Mouse (Mus musculus) MEL (cell line): Measurements from ENCODE around the gene Vps26a. TPM values are rescaled to one million over a fixed set of nuclear protein-coding genes. Genes with fewer than 3 reads are reported as not detected.

Source experiments
- DNase-seq: peaks from one replicate; pipeline ENCODE4 v3.0.0; 2011; ENCODE audit warnings: low read depth, low spot score
- H3K27ac ChIP-seq: 2 replicates; pipeline ENCODE4 v1.5.1; 2012; ENCODE audit warnings: low read depth, mild to moderate bottlenecking, control low read depth, low read length, moderate library complexity; ENCODE audit not compliant: control insufficient read depth
- H3K27me3 ChIP-seq, 2 experiments: fragments of 150-350 bp in 1 of 2; sonication (generic) in 1 of 2; 2 replicates each; pipeline ENCODE4 v1.6.1; 2012; ENCODE audit warnings: low read length in 2 of 2, mild to moderate bottlenecking in 2 of 2, improper control_type of control experiment in 1 of 2, moderate library complexity in 1 of 2; ENCODE audit not compliant: insufficient read depth in 2 of 2, control insufficient read depth in 1 of 2
- H3K36me3 ChIP-seq, 2 experiments: 2 replicates each; pipeline ENCODE4 v1.6.1; 2012 to 2014; ENCODE audit warnings: low read length in 2 of 2, improper control_type of control experiment in 1 of 2, inconsistent platforms in 1 of 2, mild to moderate bottlenecking in 1 of 2; ENCODE audit not compliant: insufficient read depth in 2 of 2, control insufficient read depth in 1 of 2
- H3K4me1 ChIP-seq, 2 experiments: fragments of 150-350 bp in 1 of 2; sonication (generic) in 1 of 2; 2 replicates each; pipeline ENCODE4 v1.6.1; 2012; ENCODE audit warnings: low read length in 2 of 2, improper control_type of control experiment in 1 of 2, mild to moderate bottlenecking in 1 of 2; ENCODE audit not compliant: insufficient read depth in 2 of 2, control insufficient read depth in 1 of 2
- H3K4me3 ChIP-seq, 2 experiments: fragments of 150-350 bp in 1 of 2; sonication (generic) in 1 of 2; 2 replicates each; pipeline ENCODE4 v1.5.1; 2012; ENCODE audit warnings: low read depth in 2 of 2, low read length in 2 of 2, mild to moderate bottlenecking in 2 of 2, moderate library complexity in 2 of 2, control low read depth in 1 of 2, improper control_type of control experiment in 1 of 2; ENCODE audit not compliant: control insufficient read depth in 1 of 2, insufficient read depth in 1 of 2
- H3K79me2 ChIP-seq: 2 replicates; pipeline ENCODE4 v1.6.1; 2012; ENCODE audit warnings: mild to moderate bottlenecking, low read length, moderate library complexity; ENCODE audit not compliant: control insufficient read depth, poor library complexity, insufficient read depth
- H3K9ac ChIP-seq: 2 replicates; pipeline ENCODE4 v1.6.1; 2012; ENCODE audit warnings: low read depth, mild to moderate bottlenecking, control low read depth, low read length, moderate library complexity; ENCODE audit not compliant: control insufficient read depth, poor library complexity, severe bottlenecking
- H3K9me3 ChIP-seq: fragments of 150-350 bp; sonication (generic); replicated peaks from 2 replicates; pipeline ENCODE4 v1.6.1; 2012; ENCODE audit warnings: mild to moderate bottlenecking, low read length, improper control_type of control experiment, moderate library complexity; ENCODE audit not compliant: insufficient read depth
- BHLHE40 ChIP-seq: IDR thresholded peaks from 2 replicates; pipeline ENCODE4 v1.6.1; 2012; ENCODE audit warnings: low read depth, mild to moderate bottlenecking, inconsistent platforms, low read length, improper control_type of control experiment, borderline replicate concordance
- CHD2 ChIP-seq: IDR thresholded peaks from 2 replicates; pipeline ENCODE4 v1.6.1; 2011; ENCODE audit warnings: low read length, improper control_type of control experiment
- CTCF ChIP-seq, 3 experiments: IDR thresholded peaks in 2 of 3; conservative IDR thresholded peaks in 1 of 3; 2 replicates each; pipeline ENCODE4 v1.5.1; 2011 to 2012; ENCODE audit warnings: low read length in 3 of 3, low read depth in 2 of 3, mild to moderate bottlenecking in 2 of 3, improper control_type of control experiment in 1 of 3, inconsistent platforms in 1 of 3, mixed read lengths in 1 of 3, moderate library complexity in 1 of 3; ENCODE audit not compliant: control insufficient read depth in 1 of 3, insufficient read depth in 1 of 3, poor library complexity in 1 of 3, severe bottlenecking in 1 of 3
- ELF1 ChIP-seq: IDR thresholded peaks from 2 replicates; pipeline ENCODE4 v1.6.1; 2014; ENCODE audit warnings: low read depth, mild to moderate bottlenecking, inconsistent platforms, low read length, improper control_type of control experiment, moderate library complexity
- ETS1 ChIP-seq: IDR thresholded peaks from 2 replicates; pipeline ENCODE4 v1.6.1; 2012; ENCODE audit warnings: low read depth, mild to moderate bottlenecking, inconsistent platforms, low read length, improper control_type of control experiment, moderate library complexity
- JUND ChIP-seq: IDR thresholded peaks from 2 replicates; pipeline ENCODE4 v1.6.1; 2011; ENCODE audit warnings: low read depth, mild to moderate bottlenecking, improper control_type of control experiment, low read length
- KAT2A ChIP-seq: conservative IDR thresholded peaks from 2 replicates; pipeline ENCODE4 v1.6.1; 2012; ENCODE audit warnings: low read depth, low read length, improper control_type of control experiment, inconsistent platforms
- MAFK ChIP-seq: IDR thresholded peaks from 2 replicates; pipeline ENCODE4 v1.6.1; 2011; ENCODE audit warnings: low read depth, mild to moderate bottlenecking, low read length, improper control_type of control experiment, borderline replicate concordance
- MAX ChIP-seq: IDR thresholded peaks from 2 replicates; pipeline ENCODE4 v1.6.1; 2011; ENCODE audit warnings: low read length, improper control_type of control experiment
- MAZ ChIP-seq: IDR thresholded peaks from 2 replicates; pipeline ENCODE4 v1.6.1; 2012; ENCODE audit warnings: low read depth, mild to moderate bottlenecking, inconsistent platforms, low read length, improper control_type of control experiment
- MEF2A ChIP-seq: IDR thresholded peaks from 2 replicates; pipeline ENCODE4 v1.6.1; 2014; ENCODE audit warnings: low read depth, mild to moderate bottlenecking, inconsistent platforms, low read length, improper control_type of control experiment; ENCODE audit not compliant: poor library complexity, insufficient replicate concordance, severe bottlenecking; ENCODE audit errors: extremely low read depth
- MXI1 ChIP-seq: IDR thresholded peaks from 2 replicates; pipeline ENCODE4 v1.6.1; 2011; ENCODE audit warnings: mild to moderate bottlenecking, low read depth, low read length, improper control_type of control experiment
- MYB ChIP-seq: IDR thresholded peaks from 2 replicates; pipeline ENCODE4 v1.6.1; 2011; ENCODE audit warnings: mild to moderate bottlenecking, low read depth, low read length, improper control_type of control experiment
- MYC ChIP-seq: IDR thresholded peaks from 2 replicates; pipeline ENCODE4 v1.6.1; 2011; ENCODE audit warnings: low read depth, mild to moderate bottlenecking, low read length, improper control_type of control experiment, moderate library complexity
- NELFE ChIP-seq: IDR thresholded peaks from 2 replicates; pipeline ENCODE4 v1.6.1; 2011; ENCODE audit warnings: low read depth, low read length, improper control_type of control experiment
- NRF1 ChIP-seq: IDR thresholded peaks from 2 replicates; pipeline ENCODE4 v1.6.1; 2014; ENCODE audit warnings: low read depth, mild to moderate bottlenecking, inconsistent platforms, low read length, improper control_type of control experiment, moderate library complexity; ENCODE audit not compliant: poor library complexity, insufficient read depth, severe bottlenecking
- POLR2A ChIP-seq, 2 experiments: IDR thresholded peaks; 2 replicates each; pipeline ENCODE4 v1.6.1; 2011 to 2012; ENCODE audit warnings: low read length in 2 of 2, mild to moderate bottlenecking in 2 of 2, control low read depth in 1 of 2, improper control_type of control experiment in 1 of 2, low read depth in 1 of 2, moderate library complexity in 1 of 2; ENCODE audit not compliant: control insufficient read depth in 1 of 2, insufficient read depth in 1 of 2, poor library complexity in 1 of 2
- POLR2AphosphoS5 ChIP-seq: IDR thresholded peaks from 2 replicates; pipeline ENCODE4 v1.6.1; 2012; ENCODE audit warnings: low read depth, borderline replicate concordance, mild to moderate bottlenecking, inconsistent platforms, low read length, moderate library complexity, mixed read lengths
- RAD21 ChIP-seq: IDR thresholded peaks from 2 replicates; pipeline ENCODE4 v1.6.1; 2011; ENCODE audit warnings: mild to moderate bottlenecking, low read depth, low read length, improper control_type of control experiment
- SIN3A ChIP-seq: IDR thresholded peaks from 2 replicates; pipeline ENCODE4 v1.6.1; 2012; ENCODE audit warnings: low read length, improper control_type of control experiment, inconsistent platforms
- SMC3 ChIP-seq: IDR thresholded peaks from 2 replicates; pipeline ENCODE4 v1.6.1; 2011; ENCODE audit warnings: low read depth, low read length, improper control_type of control experiment
- TAL1 ChIP-seq: IDR thresholded peaks from 2 replicates; pipeline ENCODE4 v1.6.1; 2012; ENCODE audit warnings: mild to moderate bottlenecking, inconsistent platforms, low read length, moderate library complexity, mixed read lengths
- TBP ChIP-seq: IDR thresholded peaks from 2 replicates; pipeline ENCODE4 v1.8.0; 2011; ENCODE audit warnings: low read depth, low read length, improper control_type of control experiment
- TCF12 ChIP-seq: IDR thresholded peaks from 2 replicates; pipeline ENCODE4 v1.6.1; 2014; ENCODE audit warnings: low read depth, mild to moderate bottlenecking, inconsistent platforms, low read length, improper control_type of control experiment, moderate library complexity
- USF1 ChIP-seq: IDR thresholded peaks from 2 replicates; pipeline ENCODE4 v1.6.1; 2014; ENCODE audit warnings: low read depth, mild to moderate bottlenecking, inconsistent platforms, low read length, improper control_type of control experiment, moderate library complexity
- USF2 ChIP-seq, 2 experiments: IDR thresholded peaks; 2 replicates each; pipeline ENCODE4 v1.6.1; 2011 to 2012; ENCODE audit warnings: improper control_type of control experiment in 2 of 2, low read length in 2 of 2, borderline replicate concordance in 1 of 2, inconsistent platforms in 1 of 2, low read depth in 1 of 2, mild to moderate bottlenecking in 1 of 2; ENCODE audit not compliant: insufficient read depth in 1 of 2
- ZKSCAN1 ChIP-seq: IDR thresholded peaks from 2 replicates; pipeline ENCODE4 v1.6.1; 2012; ENCODE audit warnings: low read depth, mild to moderate bottlenecking, inconsistent platforms, low read length, improper control_type of control experiment, moderate library complexity
- ZNF384 ChIP-seq: IDR thresholded peaks from 2 replicates; pipeline ENCODE4 v1.6.1; 2012; ENCODE audit warnings: low read depth, mild to moderate bottlenecking, inconsistent platforms, low read length, improper control_type of control experiment
- polyA plus RNA-seq, 2 experiments: library from polyadenylated mRNA; stranded (reverse) in 1 of 2; unstranded in 1 of 2; fragments of >175 nt in 1 of 2; fragments of >200 nt in 1 of 2; gene quantifications; 2 replicates each; pipeline versions ENCODE4 v1.2.1 to v1.2.4; 2012; ENCODE audit warnings: low replicate concordance in 2 of 2, low read depth in 1 of 2; ENCODE audit not compliant: insufficient read length in 2 of 2, insufficient read depth in 1 of 2, missing spikeins in 1 of 2
- total RNA-seq: library from RNA; depleted of rRNA; stranded (reverse); fragments of 300-350 nt; gene quantifications from 2 replicates; pipeline ENCODE4 v1.2.3, GENCODE M21; 2012

The Vps26a gene
- total and polyA plus RNA-seq, 3 experiments, result 34.2 to 64.1 TPM; not detected in 1

- no peak overlapping the region for H3K9ac ChIP-seq
- H3K4me3 ChIP-seq, result no peak overlapping the region
- H3K27ac ChIP-seq, result no peak overlapping the region
- H3K4me1 ChIP-seq, result peaks cover 0 to 10% of the 10 kb centered on the region in 2 experiments; a peak in 3 of 4 replicates
- no peak for DNase-seq
- no peaks in the 10 kb centered on the region for H3K9me3 ChIP-seq
- no peaks in the 10 kb centered on the region for H3K27me3 ChIP-seq
- no peaks in the 10 kb centered on the region; a peak in 1 of 4 replicates for H3K36me3 ChIP-seq
- no peaks in the 10 kb centered on the region for H3K79me2 ChIP-seq
- TF ChIP-seq ZKSCAN1, result no peak
- no peak for TF ChIP-seq KAT2A
- TF ChIP-seq BHLHE40, result no peak
- no peak for TF ChIP-seq MAX
- no peak for TF ChIP-seq POLR2AphosphoS5
- TF ChIP-seq MEF2A, result no peak
- no peak for TF ChIP-seq SMC3
- TF ChIP-seq CTCF (IDR thresholded peaks at IDR 0.05 in 2 of 3, conservative IDR thresholded peaks at IDR 0.05 in 1 of 3; ENCODE audit: control insufficient read depth in 1 of 3, insufficient read depth in 1 of 3, low read depth in 2 of 3, low read length in 3 of 3, poor library complexity in 1 of 3, severe bottlenecking in 1 of 3), result no peak
- no peak for TF ChIP-seq NELFE
- no peak for TF ChIP-seq ELF1
- no peak for TF ChIP-seq NRF1
- no peak for TF ChIP-seq MXI1
- no peak for TF ChIP-seq MAZ
- TF ChIP-seq MYC, result no peak
- TF ChIP-seq TCF12, result no peak
- no peak for TF ChIP-seq JUND
- no peak for TF ChIP-seq USF2 (IDR thresholded peaks at IDR 0.05; ENCODE audit: borderline replicate concordance in 1 of 2, insufficient read depth in 1 of 2, low read depth in 1 of 2, low read length in 2 of 2)
- TF ChIP-seq ETS1, result no peak
- TF ChIP-seq SIN3A, result no peak
Measured at GRCm38 (mm10) chr10:62532832-62533231, 46.2 kb upstream of the Vps26a start.

GRCm38 (mm10) chr10:62530183-62530582 is 43.6 kb upstream of the Vps26a start:
- no peak overlapping the region for H3K9ac ChIP-seq

More at GRCm38 (mm10) chr10:62530183-62530582, 43.6 kb upstream of the Vps26a start:
- Histone ChIP-seq H3K4me1 (peaks cover 0 to 10% of the 10 kb centered on the region in 2 experiments; a peak in 2 of 4 replicates), H3K27me3 (no peaks in the 10 kb centered on the region), H3K79me2 (no peaks in the 10 kb centered on the region), H3K4me3 (no peak overlapping the region), H3K27ac (no peak overlapping the region), H3K9me3 (no peaks in the 10 kb centered on the region), H3K36me3 (no peaks in the 10 kb centered on the region; a peak in 1 of 4 replicates)
- TF ChIP-seq KAT2A (no peak), SIN3A (no peak), MEF2A (no peak), CHD2 (no peak), POLR2A (IDR thresholded peaks at IDR 0.05; ENCODE audit: control insufficient read depth in 1 of 2, insufficient read depth in 1 of 2, low read depth in 1 of 2, low read length in 2 of 2, poor library complexity in 1 of 2) (no peak), USF1 (no peak), TAL1 (no peak), MAFK (no peak), MYB (no peak), TCF12 (no peak), ZNF384 (no peak), MYC (no peak), TBP (no peak), NELFE (no peak), RAD21 (no peak)
- DNase-seq, result no peak
